Mouse (Mus musculus) forebrain, embryonic 12.5 days (tissue): ENCODE results near the gene Cdh13. TPM values are rescaled to one million over a fixed set of nuclear protein-coding genes. Genes with fewer than 3 reads are reported as not detected.

Experiments
- ATAC-seq: fragments of 200-750 bp; cut with Nextera tagmentation; 2 replicates; pipeline ENCODE4 v1.8.0; 2017; ENCODE audit warnings: moderate TSS enrichment; ENCODE audit not compliant: low FRiP score
- H3K27ac ChIP-seq: fragments of 300-500 bp; sonication (generic); 2 replicates; pipeline ENCODE4 v1.5.1; 2016; ENCODE audit warnings: mild to moderate bottlenecking
- H3K27me3 ChIP-seq: fragments of 300-500 bp; sonication (generic); 2 replicates; pipeline ENCODE4 v1.6.1; 2016; ENCODE audit warnings: mild to moderate bottlenecking
- H3K36me3 ChIP-seq: fragments of 300-500 bp; sonication (generic); replicated peaks from 2 replicates; pipeline ENCODE4 v1.6.1; 2016; ENCODE audit warnings: mild to moderate bottlenecking
- H3K4me1 ChIP-seq: fragments of 300-500 bp; sonication (generic); 2 replicates; pipeline ENCODE4 v1.6.1; 2016
- H3K4me2 ChIP-seq: fragments of 300-500 bp; sonication (generic); 2 replicates; pipeline ENCODE4 v1.6.1; 2016; ENCODE audit warnings: mild to moderate bottlenecking, moderate library complexity
- H3K4me3 ChIP-seq: fragments of 300-500 bp; sonication (generic); replicated peaks from 2 replicates; pipeline ENCODE4 v1.5.1; 2016; ENCODE audit warnings: mild to moderate bottlenecking
- H3K9ac ChIP-seq: fragments of 300-500 bp; sonication (generic); 2 replicates; pipeline ENCODE4 v1.6.1; 2016; ENCODE audit warnings: mild to moderate bottlenecking
- H3K9me3 ChIP-seq: fragments of 300-500 bp; sonication (generic); 2 replicates; pipeline ENCODE4 v1.6.1; 2016
- WGBS: fragments of 180-500 bp; shearing (Covaris S2); methylation state at CpG from one replicate; pipeline ENCODE4 v1.1.7; 2016; 5-methylcytosine and 5-hydroxymethylcytosine counted together
- polyA plus RNA-seq: library from polyadenylated mRNA; unstranded; fragments of >200 nt; fragmentation: Nextera tagmentation; extraction: Ambion mirVana; gene quantifications from 2 replicates; pipeline ENCODE4 v1.2.1, GENCODE M21; 2016

Gene Cdh13
- polyA plus RNA-seq, 1 experiment from 2014 or later = 10.8 TPM

- Histone ChIP-seq H3K9ac (no peak overlapping the region), H3K4me1 (peaks cover 5% of the 10 kb centered on the region; the same call in 1 of the 2 replicates), H3K36me3 (no peaks in the 10 kb centered on the region), H3K4me3 (no peak overlapping the region), H3K27ac (no peak overlapping the region), H3K9me3 (no peaks in the 10 kb centered on the region), H3K27me3 (no peaks in the 10 kb centered on the region), H3K4me2 (no peak overlapping the region)
- ATAC-seq = 0 out of 2 replicates have a peak, but pooled peaks have one; percentile 23
- 76% methylated on average over 8 of the region's 8 CpGs for WGBS
Observed at GRCm38 (mm10) chr8:118502509-118502908, 219.0 kb downstream of the Cdh13 start.

- no peak overlapping the region for H3K4me2 ChIP-seq
- H3K27me3 ChIP-seq = no peaks in the 10 kb centered on the region
- no peak overlapping the region for H3K9ac ChIP-seq
- no peak overlapping the region for H3K4me3 ChIP-seq
- no peak for ATAC-seq
- no peaks in the 10 kb centered on the region for H3K9me3 ChIP-seq
- no peak overlapping the region for H3K27ac ChIP-seq
- H3K4me1 ChIP-seq = no peaks in the 10 kb centered on the region
- WGBS = 92% methylated on average over 5 of the region's 5 CpGs
- H3K36me3 ChIP-seq = no peaks in the 10 kb centered on the region
Observed at GRCm38 (mm10) chr8:118509426-118509825, 225.9 kb downstream of the Cdh13 start.

- H3K27ac ChIP-seq = no peak overlapping the region
- H3K4me2 ChIP-seq = no peak overlapping the region
- no peak overlapping the region for H3K4me3 ChIP-seq
- no peak overlapping the region for H3K9ac ChIP-seq
- ATAC-seq = no peak
- H3K4me1 ChIP-seq = peaks cover 8% of the 10 kb centered on the region; the same call in 1 of the 2 replicates
- H3K27me3 ChIP-seq = no peaks in the 10 kb centered on the region
- no peaks in the 10 kb centered on the region for H3K36me3 ChIP-seq
- H3K9me3 ChIP-seq = no peaks in the 10 kb centered on the region
- 56% methylated on average over 6 of the region's 6 CpGs for whole genome bisulfite sequencing
Observed at GRCm38 (mm10) chr8:118513259-118513658, 229.7 kb downstream of the Cdh13 start.

- no peak overlapping the region for H3K4me3 ChIP-seq
- WGBS = 96% methylated on average over 5 of the region's 6 CpGs
- no peak overlapping the region for H3K4me2 ChIP-seq
- ATAC-seq = no peak
- no peak overlapping the region for H3K9ac ChIP-seq
- H3K9me3 ChIP-seq = no peaks in the 10 kb centered on the region
- peaks cover 11% of the 10 kb centered on the region; the same call in 1 of the 2 replicates for H3K4me1 ChIP-seq
- no peak overlapping the region for H3K27ac ChIP-seq
- H3K36me3 ChIP-seq = no peaks in the 10 kb centered on the region
- H3K27me3 ChIP-seq = no peaks in the 10 kb centered on the region
Observed at GRCm38 (mm10) chr8:118515616-118516015, 232.1 kb downstream of the Cdh13 start.

GRCm38 (mm10) chr8:118517071-118517470 is 233.5 kb downstream of the Cdh13 start:
- WGBS = 22% methylated on average over 4 of the region's 4 CpGs
- no peaks in the 10 kb centered on the region for H3K36me3 ChIP-seq
- ATAC-seq = no peak; the same call in 1 of the 2 replicates

GRCm38 (mm10) chr8:118518030-118518741 is 234.7 kb downstream of the Cdh13 start:
- H3K4me2 ChIP-seq = no peak overlapping the region
- no peaks in the 10 kb centered on the region for H3K36me3 ChIP-seq
- H3K4me3 ChIP-seq = no peak overlapping the region
- H3K27me3 ChIP-seq = no peaks in the 10 kb centered on the region
- H3K4me1 ChIP-seq = peaks cover 11% of the 10 kb centered on the region; the same call in 1 of the 2 replicates
- no peaks in the 10 kb centered on the region for H3K9me3 ChIP-seq
- 0 out of 2 replicates have a peak overlapping the region, but pooled peaks have one; percentile 21 for H3K27ac ChIP-seq
- H3K9ac ChIP-seq = no peak overlapping the region
- no peak for ATAC-seq
- WGBS = 79% methylated on average over 13 of the region's 13 CpGs

More at GRCm38 (mm10) chr8:118517071-118517470, 233.5 kb downstream of the Cdh13 start:
- H3K9me3 ChIP-seq = no peaks in the 10 kb centered on the region
- H3K4me2 ChIP-seq = no peak overlapping the region
- H3K27ac ChIP-seq = no peak overlapping the region
- H3K4me1 ChIP-seq = peaks cover 11% of the 10 kb centered on the region; the same call in 1 of the 2 replicates
- H3K4me3 ChIP-seq = no peak overlapping the region
- H3K9ac ChIP-seq = no peak overlapping the region
- H3K27me3 ChIP-seq = no peaks in the 10 kb centered on the region

- H3K27ac ChIP-seq = no peak overlapping the region
- no peak overlapping the region for H3K4me3 ChIP-seq
- H3K27me3 ChIP-seq = no peaks in the 10 kb centered on the region
- ATAC-seq = no peak
- H3K9me3 ChIP-seq = no peaks in the 10 kb centered on the region
- no peaks in the 10 kb centered on the region for H3K36me3 ChIP-seq
- peaks cover 11% of the 10 kb centered on the region; the same call in 1 of the 2 replicates for H3K4me1 ChIP-seq
- no peak overlapping the region for H3K4me2 ChIP-seq
- no peak overlapping the region for H3K9ac ChIP-seq
- 43% methylated on average over 3 of the region's 3 CpGs for WGBS
Observed at GRCm38 (mm10) chr8:118518742-118519102, 235.2 kb downstream of the Cdh13 start.

- ATAC-seq = no peak
- H3K4me3 ChIP-seq = no peak overlapping the region
- WGBS = 77% methylated on average over 1 of the region's 1 CpGs
- no peaks in the 10 kb centered on the region for H3K27me3 ChIP-seq
- H3K4me1 ChIP-seq = no peaks in the 10 kb centered on the region
- no peak overlapping the region for H3K4me2 ChIP-seq
- H3K9ac ChIP-seq = no peak overlapping the region
- H3K9me3 ChIP-seq = no peaks in the 10 kb centered on the region
- H3K36me3 ChIP-seq = no peaks in the 10 kb centered on the region
- H3K27ac ChIP-seq = no peak overlapping the region
Observed at GRCm38 (mm10) chr8:118523922-118524321, 240.4 kb downstream of the Cdh13 start.

- no peak overlapping the region for H3K27ac ChIP-seq
- H3K36me3 ChIP-seq = no peaks in the 10 kb centered on the region
- H3K4me3 ChIP-seq = no peak overlapping the region
- H3K4me1 ChIP-seq = peaks cover 8% of the 10 kb centered on the region
- H3K9ac ChIP-seq = no peak overlapping the region
- 74% methylated on average over 8 of the region's 8 CpGs for WGBS
- no peaks in the 10 kb centered on the region for H3K27me3 ChIP-seq
- ATAC-seq = no peak
- no peak overlapping the region for H3K4me2 ChIP-seq
- H3K9me3 ChIP-seq = no peaks in the 10 kb centered on the region
Observed at GRCm38 (mm10) chr8:118538816-118539558, 255.5 kb downstream of the Cdh13 start.

GRCm38 (mm10) chr8:118539559-118539819 is 256.0 kb downstream of the Cdh13 start:
- H3K27me3 ChIP-seq = no peaks in the 10 kb centered on the region
- no peak overlapping the region for H3K4me3 ChIP-seq
- WGBS = 19% methylated on average over 5 of the region's 5 CpGs
- no peaks in the 10 kb centered on the region for H3K9me3 ChIP-seq
- H3K36me3 ChIP-seq = no peaks in the 10 kb centered on the region
- ATAC-seq = no peak
- H3K9ac ChIP-seq = no peak overlapping the region
- H3K27ac ChIP-seq = no peak overlapping the region
- H3K4me1 ChIP-seq = peaks cover 8% of the 10 kb centered on the region
- no peak overlapping the region for H3K4me2 ChIP-seq

- Histone ChIP-seq H3K4me3 (no peak overlapping the region), H3K9ac (no peak overlapping the region), H3K27me3 (no peaks in the 10 kb centered on the region), H3K27ac (no peak overlapping the region), H3K4me1 (peaks cover 8% of the 10 kb centered on the region), H3K36me3 (no peaks in the 10 kb centered on the region), H3K4me2 (no peak overlapping the region), H3K9me3 (no peaks in the 10 kb centered on the region)
- no peak for ATAC-seq
- 74% methylated on average over 4 of the region's 4 CpGs for WGBS
Observed at GRCm38 (mm10) chr8:118539941-118540340, 256.4 kb downstream of the Cdh13 start.

GRCm38 (mm10) chr8:118552397-118552796 is 268.9 kb downstream of the Cdh13 start:
- Histone ChIP-seq H3K9me3 (no peaks in the 10 kb centered on the region), H3K4me3 (no peak overlapping the region), H3K4me2 (no peak overlapping the region), H3K9ac (no peak overlapping the region), H3K27ac (no peak overlapping the region), H3K27me3 (no peaks in the 10 kb centered on the region), H3K4me1 (peaks cover 5% of the 10 kb centered on the region; the same call in 1 of the 2 replicates), H3K36me3 (no peaks in the 10 kb centered on the region)
- WGBS = 73% methylated on average over 14 of the region's 14 CpGs
- no peak for ATAC-seq

GRCm38 (mm10) chr8:118552842-118553241 is 269.3 kb downstream of the Cdh13 start:
- no peak overlapping the region for H3K4me2 ChIP-seq
- H3K9me3 ChIP-seq = no peaks in the 10 kb centered on the region
- H3K27ac ChIP-seq = no peak overlapping the region
- no peaks in the 10 kb centered on the region for H3K27me3 ChIP-seq
- no peak for ATAC-seq
- no peaks in the 10 kb centered on the region for H3K36me3 ChIP-seq
- WGBS = 72% methylated on average over 4 of the region's 4 CpGs
- H3K4me3 ChIP-seq = no peak overlapping the region
- H3K4me1 ChIP-seq = peaks cover 5% of the 10 kb centered on the region; the same call in 1 of the 2 replicates
- H3K9ac ChIP-seq = no peak overlapping the region
